Mouse (Mus musculus): ENCODE data around the gene Map7d2. TPM values are rescaled to one million over a fixed set of nuclear protein-coding genes. Genes with fewer than 3 reads are reported as not detected.
"Not testable (repeated sequence)": the region's sequence is repeated elsewhere in the genome, so short reads cannot be mapped to it uniquely, and the experiment has no call there.

Gene Map7d2
- polyA plus RNA-seq, 1 experiment = not detected

DNA sequence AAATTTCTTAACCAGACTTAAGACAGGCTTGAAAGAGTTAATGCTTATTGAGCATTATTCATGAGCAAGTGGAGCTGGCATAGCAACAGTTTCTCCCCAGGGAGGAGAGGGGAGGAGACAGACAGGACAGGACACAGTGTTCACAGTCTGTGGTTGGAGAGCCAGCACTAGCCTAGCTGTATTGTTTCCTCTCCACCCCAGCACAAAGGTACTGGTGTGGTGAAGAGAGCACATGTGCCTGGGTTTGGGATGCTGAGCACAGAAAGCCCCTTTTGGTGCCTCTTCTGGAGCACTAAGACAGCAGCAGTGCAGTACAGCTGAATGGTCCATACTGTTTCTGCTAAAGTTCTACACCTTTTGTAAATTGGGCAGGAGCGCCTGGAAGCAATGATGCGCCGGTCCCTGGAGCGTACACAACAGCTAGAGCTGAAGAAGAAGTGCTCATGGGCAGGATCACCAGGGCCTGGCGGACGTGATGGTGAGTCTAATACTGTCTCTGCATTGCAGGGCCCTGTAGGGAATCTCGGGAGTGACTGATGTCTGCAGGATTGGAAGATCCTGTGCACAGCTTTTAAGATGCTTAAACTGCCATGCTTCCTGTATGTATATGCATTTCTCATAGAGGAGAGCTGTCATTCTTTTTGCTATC lies 44.8 kb downstream of the Map7d2 start:
- no peak for TF ChIP-seq CTCF (IDR thresholded peaks at IDR 0.05; ENCODE audit: borderline replicate concordance, control insufficient read depth, extremely low read depth, insufficient read depth, low read length, poor library complexity)
- Histone ChIP-seq H3K27me3 (ENCODE audit: control insufficient read depth, insufficient read depth, low read length) (no peaks in the 10 kb centered on the region), H3K4me1 (replicated peaks; ENCODE audit: control insufficient read depth, insufficient read depth, low read length) (no peaks in the 10 kb centered on the region), H3K36me3 (ENCODE audit: control insufficient read depth, insufficient read depth, low read length) (no peaks in the 10 kb centered on the region), H3K27ac (ENCODE audit: control insufficient read depth, insufficient read depth, low read length) (no peak overlapping the region), H3K4me3 (ENCODE audit: control insufficient read depth, insufficient read depth, low read length) (no peak overlapping the region)
- 88% methylated on average over 7 of the region's 7 CpGs for WGBS
- DNase-seq = no peak

DNA sequence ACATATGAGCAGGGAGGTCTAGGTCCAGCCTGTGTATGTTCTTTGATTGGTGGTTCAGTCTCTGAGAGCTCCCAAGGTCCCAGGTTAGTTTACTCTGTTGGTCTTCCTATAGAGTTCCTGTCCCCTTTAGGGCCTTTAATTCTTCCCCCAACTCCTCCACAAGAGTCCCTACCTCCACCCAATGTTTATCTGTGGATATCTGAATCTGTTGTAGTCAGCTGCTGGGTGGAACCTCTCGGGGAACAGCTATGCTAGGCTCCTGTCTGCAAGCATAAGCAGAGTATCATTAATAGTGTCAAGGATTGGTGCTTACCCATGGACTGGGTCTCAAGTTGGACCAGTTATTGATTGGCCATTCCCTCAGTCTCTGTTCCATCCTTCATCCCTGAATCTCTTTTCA lies 60.4 kb downstream of the Map7d2 start:
- no peak for TF ChIP-seq POLR2A (IDR thresholded peaks at IDR 0.05; ENCODE audit: control insufficient read depth, extremely low read depth, insufficient read depth, low read length, poor library complexity)
- TF ChIP-seq CTCF (IDR thresholded peaks at IDR 0.05; ENCODE audit: borderline replicate concordance, control insufficient read depth, extremely low read depth, insufficient read depth, low read length, poor library complexity) = no peak
- no peaks in the 10 kb centered on the region for H3K4me1 ChIP-seq (replicated peaks; ENCODE audit: control insufficient read depth, insufficient read depth, low read length)
- H3K27ac ChIP-seq (ENCODE audit: control insufficient read depth, insufficient read depth, low read length) = no peak overlapping the region
- H3K36me3 ChIP-seq (ENCODE audit: control insufficient read depth, insufficient read depth, low read length) = no peaks in the 10 kb centered on the region
- WGBS = 88% methylated on average over 1 of the region's 1 CpGs
- no peaks in the 10 kb centered on the region for H3K27me3 ChIP-seq (ENCODE audit: control insufficient read depth, insufficient read depth, low read length)
- DNase-seq = no peak
- no peak overlapping the region for H3K4me3 ChIP-seq (ENCODE audit: control insufficient read depth, insufficient read depth, low read length)

DNA sequence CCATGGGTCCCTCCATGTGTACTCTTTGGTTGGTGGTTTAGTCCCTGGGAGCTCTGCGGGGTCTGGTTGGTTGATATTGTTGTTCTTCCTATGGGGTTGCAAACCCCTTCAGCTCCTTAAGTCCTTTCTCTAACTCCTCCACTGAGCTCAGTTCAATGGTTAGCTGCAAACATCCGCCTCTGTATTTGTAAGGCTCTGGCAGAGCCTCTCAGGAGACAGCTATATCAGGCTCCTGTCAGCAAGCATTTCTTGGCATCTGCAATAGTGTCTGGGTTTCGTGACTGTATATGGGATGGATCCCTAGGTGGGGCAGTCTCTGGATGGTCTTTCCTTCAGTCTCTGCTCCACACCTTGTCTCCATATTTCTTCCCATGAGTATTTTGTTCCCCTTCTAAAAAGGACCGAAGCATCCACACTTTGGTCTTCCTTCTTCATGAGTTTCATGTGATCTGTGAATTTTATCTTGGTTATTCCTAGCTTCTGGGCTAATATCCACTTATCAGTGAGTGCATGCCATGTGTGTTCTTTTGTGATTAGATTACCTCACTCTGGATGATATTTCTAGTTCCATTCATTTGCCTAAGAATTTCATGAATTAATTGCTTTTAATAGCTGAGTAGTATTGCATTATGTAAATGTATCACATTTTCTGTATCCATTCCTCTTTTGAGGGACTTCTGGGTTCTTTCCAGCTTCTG lies 64.0 kb downstream of the Map7d2 start:
- not testable (repeated sequence) for H3K27ac ChIP-seq (ENCODE audit: control insufficient read depth, insufficient read depth, low read length); H3K4me1 ChIP-seq (replicated peaks; ENCODE audit: control insufficient read depth, insufficient read depth, low read length); H3K36me3 ChIP-seq (ENCODE audit: control insufficient read depth, insufficient read depth, low read length); H3K27me3 ChIP-seq (ENCODE audit: control insufficient read depth, insufficient read depth, low read length); DNase-seq; H3K4me3 ChIP-seq (ENCODE audit: control insufficient read depth, insufficient read depth, low read length)
- 98% methylated on average over 4 of the region's 4 CpGs for WGBS

DNA sequence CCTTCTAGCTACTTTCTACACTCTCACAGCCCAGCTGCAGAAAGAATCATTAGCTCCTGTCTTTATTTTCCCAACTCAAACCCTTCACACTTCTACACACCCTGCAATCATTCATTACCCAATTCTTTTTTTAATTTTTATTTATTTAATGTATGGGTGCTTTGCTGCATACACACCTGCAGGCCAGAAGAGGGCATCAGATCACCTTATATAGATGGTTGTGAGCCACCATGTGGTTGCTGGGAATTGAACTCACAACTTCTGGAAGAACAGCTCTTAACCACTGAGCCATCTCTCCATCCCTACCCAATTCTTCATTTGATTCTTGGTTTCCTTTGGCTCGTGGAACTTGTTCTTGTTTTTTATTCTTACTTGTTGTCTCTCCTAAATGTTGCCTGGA lies 69.9 kb downstream of the Map7d2 start:
- H3K4me3 ChIP-seq (ENCODE audit: control insufficient read depth, insufficient read depth, low read length) = no peak overlapping the region
- DNase-seq = no peak
- no peaks in the 10 kb centered on the region for H3K27me3 ChIP-seq (ENCODE audit: control insufficient read depth, insufficient read depth, low read length)
- H3K27ac ChIP-seq (ENCODE audit: control insufficient read depth, insufficient read depth, low read length) = no peak overlapping the region
- 67% methylated on average over 1 of the region's 1 CpGs for WGBS
- no peaks in the 10 kb centered on the region for H3K36me3 ChIP-seq (ENCODE audit: control insufficient read depth, insufficient read depth, low read length)
- H3K4me1 ChIP-seq (replicated peaks; ENCODE audit: control insufficient read depth, insufficient read depth, low read length) = no peaks in the 10 kb centered on the region
- TF ChIP-seq POLR2A (IDR thresholded peaks at IDR 0.05; ENCODE audit: control insufficient read depth, extremely low read depth, insufficient read depth, low read length, poor library complexity) (no peak), CTCF (IDR thresholded peaks at IDR 0.05; ENCODE audit: borderline replicate concordance, control insufficient read depth, extremely low read depth, insufficient read depth, low read length, poor library complexity) (no peak)

DNA sequence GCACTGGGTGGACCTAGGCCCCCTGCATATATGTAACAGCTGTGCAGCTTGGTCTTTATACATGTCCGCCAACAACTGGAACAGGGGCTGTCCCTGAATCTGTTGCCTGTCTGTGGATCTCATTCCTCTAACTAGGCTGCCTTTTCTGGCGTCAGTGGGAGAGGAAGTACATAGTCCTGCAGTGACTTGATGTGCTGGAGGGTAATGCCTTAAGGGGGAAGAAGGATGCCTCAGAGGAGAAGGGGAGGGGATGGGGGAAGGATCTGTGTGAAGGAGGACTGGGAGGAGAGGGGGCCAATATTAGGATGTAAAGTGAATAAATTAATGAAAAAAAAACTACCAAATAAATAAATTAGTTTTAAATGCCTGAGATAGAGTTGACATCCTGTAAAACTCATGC lies 88.8 kb downstream of the Map7d2 start:
- H3K27me3 ChIP-seq (ENCODE audit: control insufficient read depth, insufficient read depth, low read length) = no peaks in the 10 kb centered on the region
- no peak for TF ChIP-seq POLR2A (IDR thresholded peaks at IDR 0.05; ENCODE audit: control insufficient read depth, extremely low read depth, insufficient read depth, low read length, poor library complexity)
- no peak for TF ChIP-seq CTCF (IDR thresholded peaks at IDR 0.05; ENCODE audit: borderline replicate concordance, control insufficient read depth, extremely low read depth, insufficient read depth, low read length, poor library complexity)
- no peaks in the 10 kb centered on the region for H3K36me3 ChIP-seq (ENCODE audit: control insufficient read depth, insufficient read depth, low read length)
- H3K4me1 ChIP-seq (replicated peaks; ENCODE audit: control insufficient read depth, insufficient read depth, low read length) = no peaks in the 10 kb centered on the region
- 56% methylated on average over 2 of the region's 2 CpGs for WGBS
- H3K4me3 ChIP-seq (ENCODE audit: control insufficient read depth, insufficient read depth, low read length) = no peak overlapping the region
- DNase-seq = no peak
- H3K27ac ChIP-seq (ENCODE audit: control insufficient read depth, insufficient read depth, low read length) = no peak overlapping the region

DNA sequence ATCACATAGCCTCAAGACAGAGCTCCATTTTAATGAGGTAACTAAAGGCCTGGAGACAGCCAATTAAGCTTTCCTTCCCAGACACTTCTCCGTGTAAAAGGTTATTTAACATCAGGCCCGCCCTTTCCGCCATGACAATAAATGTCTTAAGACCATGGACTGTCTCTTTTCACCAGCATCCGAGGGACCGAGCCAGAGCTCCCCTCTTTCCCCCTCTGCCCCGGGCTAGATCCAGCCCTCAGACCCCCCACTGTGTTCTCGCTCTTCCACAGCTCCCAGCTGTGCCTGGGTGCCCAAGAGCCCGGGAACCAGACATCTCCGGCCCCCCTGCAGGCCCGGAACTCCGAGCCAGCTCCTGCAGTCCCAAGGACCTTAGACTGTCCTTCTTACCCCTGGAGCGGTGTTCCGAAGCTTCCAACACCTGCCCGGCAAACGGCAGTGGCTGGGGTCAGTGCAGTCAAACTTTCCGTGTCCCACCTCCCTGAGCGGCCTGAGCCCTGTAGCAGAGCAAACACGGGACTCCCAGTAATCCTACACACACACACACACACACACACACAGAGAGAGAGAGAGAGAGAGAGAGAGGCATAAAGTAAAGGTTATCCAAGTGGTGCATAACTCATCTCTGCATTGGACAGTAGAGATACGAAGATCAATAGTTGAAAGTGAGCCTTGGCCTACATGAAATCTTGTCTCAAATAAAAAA lies 94.1 kb downstream of the Map7d2 start:
- Histone ChIP-seq H3K27ac (ENCODE audit: control insufficient read depth, insufficient read depth, low read length) (no peak overlapping the region), H3K4me1 (replicated peaks; ENCODE audit: control insufficient read depth, insufficient read depth, low read length) (peaks cover 3% of the 10 kb centered on the region; the same call in 1 of the 2 replicates)
- TF ChIP-seq POLR2A (IDR thresholded peaks at IDR 0.05; ENCODE audit: control insufficient read depth, extremely low read depth, insufficient read depth, low read length, poor library complexity) (no peak), CTCF (IDR thresholded peaks at IDR 0.05; ENCODE audit: borderline replicate concordance, control insufficient read depth, extremely low read depth, insufficient read depth, low read length, poor library complexity) (no peak)

More for the DNA sequence above, 94.1 kb downstream of the Map7d2 start:
- H3K36me3 ChIP-seq (ENCODE audit: control insufficient read depth, insufficient read depth, low read length) = no peaks in the 10 kb centered on the region
- WGBS = 37% methylated on average over 18 of the region's 19 CpGs
- no peaks in the 10 kb centered on the region for H3K27me3 ChIP-seq (ENCODE audit: control insufficient read depth, insufficient read depth, low read length)
- H3K4me3 ChIP-seq (ENCODE audit: control insufficient read depth, insufficient read depth, low read length) = no peak overlapping the region
- DNase-seq = no peak

Measured in thymus, adult 2 months (tissue).